Mouse (Mus musculus) neural tube, embryonic 10.5 days (tissue): ENCODE data around the gene Cpsf3.

Source experiments
- DNase-seq: peaks from one replicate; pipeline ENCODE4 v3.0.0-alpha.2; 2017; ENCODE audit warnings: low spot score; ENCODE audit errors: extremely low spot score

Gene Cpsf3

GRCm38 (mm10) chr12:21284761-21285441 lies at the start of gene Cpsf3:
Gene Cpsf3 (plus strand): TSS chr12:21285391.
- no peak for DNase-seq

- DNase-seq = no peak
Observed at GRCm38 (mm10) chr12:21241965-21242364, 43.2 kb upstream of the Cpsf3 start.

- DNase-seq = no peak
Observed at GRCm38 (mm10) chr12:21244375-21244960, 40.7 kb upstream of the Cpsf3 start.

GRCm38 (mm10) chr12:21247711-21248392 lies 37.3 kb upstream of the Cpsf3 start:
- DNase-seq = peak; percentile 32

GRCm38 (mm10) chr12:21260494-21261256 lies 24.5 kb upstream of the Cpsf3 start:
- no peak for DNase-seq

- DNase-seq = no peak
Observed at GRCm38 (mm10) chr12:21261521-21261920, 23.7 kb upstream of the Cpsf3 start.

- no peak for DNase-seq
Observed at GRCm38 (mm10) chr12:21263256-21263655, 21.9 kb upstream of the Cpsf3 start.

GRCm38 (mm10) chr12:21264241-21264640 lies 20.9 kb upstream of the Cpsf3 start:
- DNase-seq = no peak

- no peak for DNase-seq
Observed at GRCm38 (mm10) chr12:21264970-21265369, 20.2 kb upstream of the Cpsf3 start.

GRCm38 (mm10) chr12:21265501-21265900 lies 19.7 kb upstream of the Cpsf3 start:
- no peak for DNase-seq

GRCm38 (mm10) chr12:21265946-21266783 lies 19.0 kb upstream of the Cpsf3 start:
- DNase-seq = peak; percentile 41

GRCm38 (mm10) chr12:21266784-21267098 lies 18.4 kb upstream of the Cpsf3 start:
- no peak for DNase-seq

GRCm38 (mm10) chr12:21268083-21268616 lies 17.0 kb upstream of the Cpsf3 start:
- DNase-seq = no peak

GRCm38 (mm10) chr12:21274446-21274845 lies 10.7 kb upstream of the Cpsf3 start:
- DNase-seq = no peak

GRCm38 (mm10) chr12:21277352-21277864 lies 7.8 kb upstream of the Cpsf3 start:
- DNase-seq = no peak

GRCm38 (mm10) chr12:21285508-21286242 lies 484 bp downstream of the Cpsf3 start:
- no peak for DNase-seq

- DNase-seq = peak; percentile 98
Observed at GRCm38 (mm10) chr12:21286243-21286622, 1.0 kb downstream of the Cpsf3 start, which contains the start of gene Itgb1bp1. Gene Itgb1bp1 (minus strand): TSS chr12:21286284.

- DNase-seq = no peak
Observed at GRCm38 (mm10) chr12:21286712-21287650, 1.8 kb downstream of the Cpsf3 start.
